Mouse (Mus musculus) thymus, adult 2 months (tissue): Measurements from ENCODE around the gene Evx1.

ENCODE experiments used
- CTCF ChIP-seq: fragments of 200-500 bp; IDR thresholded peaks from 2 replicates; pipeline ENCODE4 v1.5.1; 2012; ENCODE audit warnings: mild to moderate bottlenecking, control low read depth, low read length, moderate library complexity, borderline replicate concordance; ENCODE audit not compliant: control insufficient read depth, poor library complexity, insufficient read depth; ENCODE audit errors: extremely low read depth
- POLR2A ChIP-seq: fragments of 200-500 bp; IDR thresholded peaks from 2 replicates; pipeline ENCODE4 v1.6.1; 2012; ENCODE audit warnings: mild to moderate bottlenecking, low read length, control low read depth, moderate library complexity; ENCODE audit not compliant: control insufficient read depth, poor library complexity, insufficient read depth; ENCODE audit errors: extremely low read depth

DNA sequence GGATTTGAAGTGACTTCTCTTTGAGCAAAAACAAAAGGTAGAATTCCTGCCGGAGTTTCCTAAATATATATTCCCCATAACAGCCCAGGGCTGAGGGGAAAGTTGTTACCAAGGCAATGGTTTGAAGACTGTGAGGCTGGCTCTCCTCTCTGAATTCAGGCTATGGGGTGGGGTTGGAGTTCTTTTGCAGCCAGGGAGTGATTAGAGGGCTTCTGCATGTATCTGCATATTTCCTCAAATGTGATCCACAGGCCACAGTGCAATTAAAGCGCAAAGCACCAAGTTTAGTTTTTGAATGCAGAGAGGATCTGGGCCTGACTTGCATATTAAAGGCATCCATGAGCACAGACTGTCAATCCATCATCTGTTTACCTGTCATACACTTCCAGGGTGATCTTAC is 52.7 kb downstream of the Evx1 start:
- TF ChIP-seq CTCF (no peak), POLR2A (no peak)
